Mouse (Mus musculus) stomach, embryonic 15.5 days (tissue): Measurements from ENCODE around the gene Dcbld1. TPM values are rescaled to one million over a fixed set of nuclear protein-coding genes. Genes with fewer than 3 reads are reported as not detected.

Experiments
- ATAC-seq: fragments of 200-750 bp; cut with Nextera tagmentation; 2 replicates; pipeline ENCODE4 v1.8.0; 2017; ENCODE audit warnings: low read depth, moderate number of reproducible peaks, moderate TSS enrichment; ENCODE audit not compliant: insufficient read depth, low FRiP score
- H3K27ac ChIP-seq: fragments of 300-500 bp; sonication (generic); 2 replicates; pipeline ENCODE4 v1.5.1; 2015; ENCODE audit warnings: mild to moderate bottlenecking, inconsistent platforms
- H3K27me3 ChIP-seq: fragments of 300-500 bp; sonication (generic); replicated peaks from 2 replicates; pipeline ENCODE4 v1.6.1; 2015; ENCODE audit warnings: inconsistent platforms
- H3K36me3 ChIP-seq: fragments of 300-500 bp; sonication (generic); 2 replicates; pipeline ENCODE4 v1.6.1; 2015; ENCODE audit warnings: inconsistent platforms
- H3K4me1 ChIP-seq: fragments of 300-500 bp; sonication (generic); 2 replicates; pipeline ENCODE4 v1.6.1; 2015; ENCODE audit warnings: inconsistent platforms
- H3K4me2 ChIP-seq: fragments of 300-500 bp; sonication (generic); 2 replicates; pipeline ENCODE4 v1.6.1; 2015; ENCODE audit warnings: mild to moderate bottlenecking, inconsistent platforms
- H3K4me3 ChIP-seq: fragments of 300-500 bp; sonication (generic); replicated peaks from 2 replicates; pipeline ENCODE4 v1.5.1; 2015; ENCODE audit warnings: inconsistent platforms
- H3K9ac ChIP-seq: fragments of 300-500 bp; sonication (generic); 2 replicates; pipeline ENCODE4 v1.6.1; 2015; ENCODE audit warnings: inconsistent platforms
- H3K9me3 ChIP-seq: fragments of 300-500 bp; sonication (generic); 2 replicates; pipeline ENCODE4 v1.6.1; 2016; ENCODE audit warnings: inconsistent platforms
- WGBS: fragments of 180-500 bp; shearing (Covaris S2); methylation state at CpG from one replicate; pipeline ENCODE4 v1.1.7; 2015; 5-methylcytosine and 5-hydroxymethylcytosine counted together
- polyA plus RNA-seq: library from polyadenylated mRNA; unstranded; fragments of >200 nt; fragmentation: Nextera tagmentation; extraction: Ambion mirVana; gene quantifications from 2 replicates; pipeline ENCODE4 v1.2.1, GENCODE M21; 2015

Dcbld1 gene
- polyA plus RNA-seq = 34.4 and 43.8 TPM in 2 replicates

DNA sequence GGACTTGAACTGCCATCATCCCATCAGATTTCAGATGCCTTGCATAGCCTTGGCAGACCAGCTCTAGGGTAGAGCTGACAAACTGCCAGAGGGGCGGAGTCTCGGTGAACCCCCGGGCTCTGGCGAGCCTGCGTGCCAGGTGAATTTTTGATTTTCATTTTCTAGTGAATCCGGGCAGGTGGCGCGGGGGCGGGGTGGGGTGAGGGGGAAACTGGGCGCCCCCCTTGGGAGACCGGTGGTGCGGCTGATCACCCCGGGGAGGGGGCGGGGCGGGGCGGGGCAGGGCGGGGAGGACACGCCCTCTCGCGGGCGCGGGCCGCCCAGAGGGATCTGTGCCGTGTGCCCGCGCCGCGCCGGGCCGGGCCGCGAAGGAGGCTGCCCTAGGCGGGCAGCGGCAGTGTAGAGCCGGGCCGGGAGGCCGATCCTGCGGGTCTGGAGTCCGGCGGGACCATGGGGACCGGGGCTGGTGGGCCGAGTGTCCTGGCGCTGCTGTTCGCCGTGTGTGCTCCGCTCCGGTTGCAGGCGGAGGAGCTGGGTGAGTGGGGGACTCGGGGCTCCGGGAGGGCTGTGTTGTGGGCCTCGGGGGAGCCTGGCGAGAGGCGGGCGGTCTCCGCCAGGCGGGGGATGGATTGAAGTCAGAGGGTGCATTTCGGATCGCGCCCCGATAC is at the start of gene Dcbld1:
TSS of gene Dcbld1 (plus strand) at position 319 of the 668 bp plus-strand sequence.
- no peaks in the 10 kb centered on the region for H3K9me3 ChIP-seq
- 1% methylated on average over 51 of the region's 60 CpGs for WGBS

DNA sequence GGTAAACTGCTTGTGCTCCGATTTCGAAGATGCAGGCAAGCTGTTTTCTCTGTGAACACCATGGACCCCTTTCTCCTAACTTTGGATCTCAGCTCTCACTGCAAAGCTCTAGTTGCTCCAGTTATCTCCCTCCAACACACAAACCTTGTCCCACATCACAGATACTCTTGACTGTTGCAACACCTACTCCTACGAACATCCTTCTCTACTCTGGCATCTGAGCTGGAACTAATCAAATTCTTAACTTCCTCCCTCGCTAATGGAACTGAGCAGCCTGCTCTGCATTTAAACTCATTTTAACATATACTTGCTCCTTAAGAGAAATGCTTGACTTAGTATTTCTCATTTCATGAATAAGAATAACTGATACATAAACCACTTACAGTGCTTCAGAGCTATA is 47.5 kb upstream of the Dcbld1 start:
- Histone ChIP-seq H3K27me3 (no peaks in the 10 kb centered on the region), H3K4me2 (no peak overlapping the region), H3K36me3 (no peaks in the 10 kb centered on the region), H3K27ac (no peak overlapping the region), H3K9me3 (no peaks in the 10 kb centered on the region), H3K4me1 (no peaks in the 10 kb centered on the region), H3K4me3 (no peak overlapping the region), H3K9ac (no peak overlapping the region)
- WGBS = 82% methylated on average over 4 of the region's 4 CpGs
- no peak for ATAC-seq

More for the DNA sequence above, at the start of gene Dcbld1:
- peaks cover 8% of the 10 kb centered on the region for H3K4me1 ChIP-seq
- peak within 1 kb of the TSS; percentile 90 for H3K9ac ChIP-seq
- no peaks in the 10 kb centered on the region for H3K27me3 ChIP-seq
- no peaks in the 10 kb centered on the region for H3K36me3 ChIP-seq
- H3K4me3 ChIP-seq = peak within 1 kb of the TSS; percentile 86
- peak within 1 kb of the TSS; percentile 74 for H3K4me2 ChIP-seq
- ATAC-seq = peak; percentile 91
- peak within 1 kb of the TSS; percentile 88 for H3K27ac ChIP-seq

DNA sequence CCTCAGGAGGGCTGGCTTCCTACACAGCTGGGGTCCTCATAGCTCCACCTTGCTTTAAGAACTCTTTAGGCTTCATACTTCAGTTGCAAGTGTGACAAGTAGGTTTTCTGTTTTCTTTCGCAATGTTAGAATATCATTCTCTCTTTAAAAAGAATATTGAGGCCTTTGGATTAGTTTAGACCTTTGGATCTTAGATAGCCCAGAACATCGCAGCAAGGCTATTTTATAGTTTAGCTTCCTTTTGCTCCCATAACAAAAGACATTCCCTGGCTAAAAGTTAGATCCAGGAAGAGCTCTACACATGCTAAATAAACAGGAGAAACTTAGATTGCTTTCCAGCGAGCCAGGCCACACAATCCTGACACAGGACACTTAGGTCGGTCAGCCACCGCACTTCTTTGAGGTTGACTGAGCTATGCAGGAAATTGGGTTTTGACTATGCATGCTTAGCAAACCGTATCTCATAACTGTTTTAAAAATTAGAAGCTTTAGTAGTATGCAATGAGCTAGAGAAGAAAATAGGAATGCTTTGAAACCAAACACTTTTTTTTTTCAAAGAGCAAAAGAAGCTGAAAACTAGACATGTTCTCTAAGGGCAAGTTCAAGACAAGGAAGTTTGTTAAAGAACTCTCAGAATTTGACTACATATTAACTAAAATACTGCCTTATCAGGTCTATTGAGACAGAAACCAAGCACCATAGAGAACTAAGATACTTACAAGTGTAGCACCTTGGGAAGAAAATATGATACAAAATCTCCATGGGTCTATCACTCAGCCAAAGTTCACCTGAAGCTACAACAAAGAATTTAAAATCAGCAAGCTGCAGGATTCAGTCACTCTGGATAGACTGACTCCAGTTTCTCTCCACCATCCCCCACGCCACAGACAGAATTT is 38.2 kb upstream of the Dcbld1 start, which contains the start of gene Ros1:
TSS of gene Ros1 (minus strand) at position 288 of the 896 bp plus-strand sequence.
- WGBS = 69% methylated on average over 7 of the region's 7 CpGs
- Histone ChIP-seq H3K9ac (no peak within 1 kb of the TSS), H3K4me2 (no peak within 1 kb of the TSS)

DNA sequence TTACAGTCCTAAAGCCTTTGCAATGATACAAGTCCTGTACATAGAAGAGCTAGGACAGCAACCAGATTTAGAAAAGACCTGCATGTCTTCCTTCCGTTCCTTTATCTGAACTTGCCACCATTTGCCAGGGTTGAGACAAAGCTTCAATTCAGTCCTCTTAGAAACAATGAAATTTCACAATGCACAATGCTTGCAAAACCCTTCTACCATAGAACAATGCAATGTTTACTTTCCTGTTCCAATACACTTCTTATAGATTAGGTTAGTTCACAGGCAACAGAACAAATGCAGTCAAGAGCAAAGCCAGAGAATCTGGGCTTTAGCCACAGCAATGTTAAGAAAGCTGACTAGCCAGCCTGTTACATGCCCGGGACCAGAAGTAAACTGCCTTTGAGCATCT is 29.4 kb upstream of the Dcbld1 start:
- Histone ChIP-seq H3K4me1 (no peaks in the 10 kb centered on the region), H3K4me2 (no peak overlapping the region), H3K9ac (no peak overlapping the region), H3K27me3 (no peaks in the 10 kb centered on the region), H3K27ac (no peak overlapping the region), H3K36me3 (no peaks in the 10 kb centered on the region), H3K9me3 (no peaks in the 10 kb centered on the region), H3K4me3 (no peak overlapping the region)
- no peak for ATAC-seq
- 72% methylated on average over 2 of the region's 2 CpGs for WGBS

More for the DNA sequence above, 38.2 kb upstream of the Dcbld1 start, which contains the start of gene Ros1:
- Histone ChIP-seq H3K27me3 (no peaks in the 10 kb centered on the region), H3K4me3 (no peak within 1 kb of the TSS), H3K36me3 (no peaks in the 10 kb centered on the region), H3K27ac (no peak within 1 kb of the TSS), H3K4me1 (no peaks in the 10 kb centered on the region), H3K9me3 (no peaks in the 10 kb centered on the region)
- ATAC-seq = no peak

DNA sequence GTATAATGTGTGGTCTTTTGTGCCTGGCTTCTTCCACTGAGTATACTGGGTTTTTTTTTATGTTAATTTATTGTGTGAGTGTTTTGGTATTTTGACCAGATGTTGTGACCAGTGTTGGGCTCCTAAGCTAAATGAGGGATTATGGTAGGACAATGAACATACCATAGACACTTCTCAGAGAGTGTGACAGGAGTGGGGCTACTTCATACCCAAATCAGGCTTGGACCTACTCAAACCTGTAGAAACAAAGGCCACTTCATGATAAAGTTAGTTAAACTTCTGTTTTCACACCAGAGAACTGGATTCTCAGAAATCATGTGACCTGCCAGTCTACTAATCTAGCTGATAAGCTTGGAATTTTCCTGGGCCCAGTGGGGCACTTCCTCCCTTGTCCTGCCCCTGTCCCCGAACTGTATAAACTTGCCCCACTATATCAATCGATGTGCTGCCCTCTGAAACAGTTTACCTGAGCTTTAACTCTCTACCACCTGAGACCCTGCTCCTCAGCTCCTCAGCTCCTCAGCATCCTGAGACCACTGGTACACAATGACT is 18.1 kb upstream of the Dcbld1 start:
- Histone ChIP-seq H3K9ac (no peak overlapping the region), H3K4me2 (no peak overlapping the region), H3K36me3 (no peaks in the 10 kb centered on the region), H3K27ac (no peak overlapping the region), H3K9me3 (no peaks in the 10 kb centered on the region), H3K4me3 (no peak overlapping the region), H3K4me1 (no peaks in the 10 kb centered on the region), H3K27me3 (no peaks in the 10 kb centered on the region)
- 33% methylated on average over 2 of the region's 2 CpGs for WGBS
- peak; percentile 76 for ATAC-seq

DNA sequence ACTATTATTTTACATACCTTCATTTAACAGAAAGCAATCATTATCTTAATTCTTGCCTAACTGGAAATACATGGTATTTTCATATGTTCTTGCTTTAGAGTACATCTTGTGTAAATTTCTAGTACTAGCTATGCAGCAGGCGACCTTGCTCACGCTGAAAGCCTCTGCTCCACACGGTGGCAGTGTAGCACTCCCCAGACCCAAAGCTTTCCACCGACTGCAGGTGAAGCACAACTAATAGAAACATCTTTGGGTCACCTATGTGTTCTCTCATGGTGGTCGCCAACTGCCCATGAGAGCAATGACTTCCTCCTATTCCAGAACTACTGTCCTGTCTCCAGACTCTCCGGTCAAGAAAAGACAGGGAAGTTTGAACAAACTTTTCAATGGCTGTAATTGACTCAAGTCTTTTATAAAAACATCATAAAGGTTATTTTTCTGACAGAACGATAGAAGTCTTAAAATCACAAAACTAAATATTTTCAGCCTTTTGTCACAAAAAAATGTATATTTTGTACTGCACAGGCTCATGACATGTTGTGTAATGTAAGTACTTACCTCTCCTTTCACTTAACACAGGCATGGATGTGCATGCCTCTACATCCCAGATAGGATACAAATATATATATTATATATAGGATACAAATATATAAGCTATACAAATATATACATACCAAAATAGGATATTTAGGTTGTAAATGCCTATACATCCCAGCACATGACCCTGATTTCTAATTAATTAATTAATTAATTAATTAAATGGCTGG is 16.4 kb upstream of the Dcbld1 start:
- no peak overlapping the region for H3K9ac ChIP-seq
- no peaks in the 10 kb centered on the region for H3K4me1 ChIP-seq
- H3K27ac ChIP-seq = no peak overlapping the region
- 25% methylated on average over 7 of the region's 7 CpGs for WGBS
- no peaks in the 10 kb centered on the region for H3K9me3 ChIP-seq
- no peak for ATAC-seq
- no peak overlapping the region for H3K4me2 ChIP-seq
- no peak overlapping the region for H3K4me3 ChIP-seq
- no peaks in the 10 kb centered on the region for H3K36me3 ChIP-seq
- H3K27me3 ChIP-seq = no peaks in the 10 kb centered on the region

DNA sequence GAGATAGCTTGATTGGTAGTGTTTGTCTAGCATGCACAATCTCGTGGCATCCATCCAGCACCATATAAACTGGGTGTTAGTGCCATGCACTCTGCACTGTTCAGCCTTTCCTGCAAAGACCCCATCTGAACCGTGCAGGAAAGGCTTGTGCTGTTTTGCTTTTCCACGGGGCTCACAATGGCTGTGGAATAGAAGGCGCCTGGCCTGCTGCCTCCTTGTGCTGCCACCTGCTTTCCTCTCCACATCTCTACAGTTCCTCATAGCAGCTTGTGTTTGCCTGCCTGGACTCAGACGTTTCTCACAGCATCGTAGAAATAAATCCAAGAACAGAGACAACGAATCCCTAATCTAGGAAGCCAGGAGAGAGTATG is 15.9 kb upstream of the Dcbld1 start:
- ATAC-seq = no peak
- Histone ChIP-seq H3K36me3 (no peaks in the 10 kb centered on the region), H3K4me2 (no peak overlapping the region), H3K4me3 (no peak overlapping the region), H3K4me1 (no peaks in the 10 kb centered on the region), H3K27me3 (no peaks in the 10 kb centered on the region), H3K9ac (no peak overlapping the region), H3K9me3 (no peaks in the 10 kb centered on the region), H3K27ac (0 out of 2 replicates have a peak overlapping the region, but pooled peaks have one; percentile 12)
- 51% methylated on average over 7 of the region's 7 CpGs for WGBS

DNA sequence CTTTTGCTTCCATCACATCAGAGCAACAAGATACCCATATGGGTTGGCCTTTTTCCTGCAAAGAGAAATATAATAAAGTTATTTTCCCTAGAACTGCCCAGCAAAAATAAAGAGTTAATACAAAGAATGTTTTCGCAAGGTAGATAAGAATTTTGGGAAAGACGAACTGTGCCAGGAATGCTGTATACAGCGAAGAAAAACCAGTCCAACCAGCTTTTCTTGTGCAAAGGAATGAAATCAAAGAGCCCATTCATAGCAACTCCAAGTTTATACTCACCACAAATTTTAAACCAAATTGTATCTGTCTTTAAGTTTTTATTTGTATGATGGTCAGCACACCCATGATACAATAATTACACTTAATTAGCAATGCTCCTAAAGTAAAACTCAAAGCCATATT is 13.8 kb upstream of the Dcbld1 start:
- Histone ChIP-seq H3K4me3 (no peak overlapping the region), H3K4me1 (no peaks in the 10 kb centered on the region), H3K27ac (peak overlapping the region; percentile 48; the same call in 1 of the 2 replicates), H3K9ac (no peak overlapping the region), H3K9me3 (no peaks in the 10 kb centered on the region), H3K36me3 (no peaks in the 10 kb centered on the region), H3K27me3 (no peaks in the 10 kb centered on the region), H3K4me2 (no peak overlapping the region)
- 51% methylated on average over 3 of the region's 3 CpGs for WGBS
- no peak for ATAC-seq

DNA sequence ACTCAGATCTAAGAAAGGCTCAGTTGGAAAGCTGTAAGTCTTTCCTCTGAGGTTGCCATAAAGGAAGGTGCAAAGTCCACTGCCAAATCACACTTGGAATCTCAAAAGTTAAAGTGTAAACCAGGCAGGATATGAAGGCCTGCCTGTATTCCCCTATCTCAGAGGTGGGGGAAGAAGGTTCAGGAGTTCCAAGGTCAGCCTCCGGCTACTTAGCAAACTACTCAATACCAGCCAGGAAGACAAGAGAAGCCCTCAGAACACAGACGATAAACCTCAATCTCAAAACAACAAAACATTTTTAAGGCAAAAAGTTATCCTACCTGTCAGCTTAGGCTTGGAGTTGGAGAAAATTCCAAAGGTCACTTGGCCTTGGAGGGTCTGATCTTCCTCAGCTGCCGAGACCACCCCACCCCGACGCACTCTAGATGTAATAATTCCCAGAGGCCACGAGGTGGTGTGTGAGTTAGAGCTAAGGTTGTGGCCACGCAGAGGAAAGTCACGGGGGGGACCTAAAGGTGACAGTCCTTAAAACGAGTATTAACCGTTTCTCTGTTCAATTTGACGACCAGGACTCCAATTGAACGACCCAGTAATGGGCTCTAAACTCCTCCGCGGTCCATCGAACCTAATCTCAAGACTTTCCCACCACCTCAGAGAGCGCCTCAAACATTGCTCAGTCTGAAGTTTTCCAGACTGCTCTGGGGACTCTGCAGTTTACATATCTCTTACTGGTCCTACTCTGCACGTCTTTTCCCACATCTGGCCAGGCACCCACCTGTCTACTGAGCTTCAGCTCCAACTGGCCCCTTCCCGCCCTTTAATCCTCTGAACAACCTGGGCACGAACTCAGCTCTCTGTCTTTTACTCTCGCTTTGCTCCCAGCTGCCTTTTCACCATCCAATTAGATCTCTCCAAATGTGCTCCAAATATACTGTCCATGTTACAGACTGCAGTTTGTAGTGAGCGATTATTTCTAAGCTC is 933 bp upstream of the Dcbld1 start:
- Histone ChIP-seq H3K36me3 (no peaks in the 10 kb centered on the region), H3K4me1 (peaks cover 8% of the 10 kb centered on the region), H3K4me2 (peak overlapping the region; percentile 74), H3K4me3 (peak overlapping the region; percentile 86), H3K9ac (no peak overlapping the region), H3K27me3 (no peaks in the 10 kb centered on the region), H3K27ac (peak overlapping the region; percentile 86), H3K9me3 (no peaks in the 10 kb centered on the region)
- WGBS = 8% methylated on average over 21 of the region's 21 CpGs
- ATAC-seq = peak; percentile 75

DNA sequence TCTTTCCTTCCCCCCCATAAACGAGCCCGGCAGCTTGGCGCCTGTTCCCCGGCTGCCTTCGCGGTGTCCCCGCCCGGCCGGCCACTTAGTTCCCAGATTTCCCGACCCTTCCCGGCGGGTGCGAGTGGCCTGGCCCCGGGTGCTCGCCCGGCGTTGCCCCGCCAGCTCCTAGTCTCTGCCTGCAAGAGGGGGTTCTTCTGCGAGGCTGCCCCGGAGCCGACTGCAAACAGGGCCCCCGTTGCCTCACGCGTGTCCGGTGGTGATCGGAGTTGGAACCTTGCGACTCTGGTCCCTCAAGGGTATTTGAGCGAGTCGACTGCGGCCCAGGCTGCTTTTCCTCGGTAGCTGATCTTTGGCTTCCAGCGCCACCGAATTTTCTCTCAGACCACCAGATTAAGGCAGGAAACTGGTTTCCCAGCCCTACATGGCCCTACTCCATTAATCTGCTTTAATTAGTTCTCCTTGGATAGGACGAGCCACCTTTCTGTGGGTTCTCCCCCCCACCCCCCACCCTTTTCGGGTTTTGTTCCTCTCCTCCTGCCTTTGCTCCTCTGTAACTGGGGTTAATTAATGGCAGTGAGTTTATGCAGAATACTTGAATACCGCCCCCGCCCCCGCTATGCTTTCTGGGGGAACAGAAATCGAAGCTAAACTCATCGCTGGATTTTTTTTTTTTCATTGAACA is 692 bp downstream of the Dcbld1 start:
- H3K27me3 ChIP-seq = no peaks in the 10 kb centered on the region
- peak overlapping the region; percentile 88 for H3K27ac ChIP-seq
- H3K4me2 ChIP-seq = peak overlapping the region; percentile 74
- H3K4me1 ChIP-seq = peaks cover 8% of the 10 kb centered on the region
- peak overlapping the region; percentile 90 for H3K9ac ChIP-seq
- WGBS = under 1% methylated on average over 40 of the region's 40 CpGs
- no peaks in the 10 kb centered on the region for H3K36me3 ChIP-seq
- H3K9me3 ChIP-seq = no peaks in the 10 kb centered on the region
- H3K4me3 ChIP-seq = peak overlapping the region; percentile 86
- peak; percentile 25; the same call in 1 of the 2 replicates for ATAC-seq
